Mouse (Mus musculus): ENCODE data around the gene Megf9.

DNA sequence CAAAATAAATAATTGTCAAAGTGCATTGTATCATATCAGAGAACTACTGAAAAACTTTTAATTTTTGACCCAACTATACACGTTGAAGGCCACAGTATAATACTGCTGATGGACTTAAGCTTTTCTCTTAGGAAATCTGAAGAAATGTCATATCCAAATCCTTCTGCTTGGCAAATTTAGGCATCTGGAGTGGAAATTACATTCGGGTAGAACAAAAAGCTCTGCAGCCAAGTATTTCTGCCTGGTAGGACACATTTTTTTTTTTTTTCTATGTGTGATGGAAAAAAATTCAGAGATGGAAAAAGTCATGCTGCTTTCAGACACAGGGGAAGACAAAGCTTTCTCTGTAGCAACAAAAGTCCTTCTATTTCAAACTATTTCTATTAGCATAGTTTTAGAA is 63.4 kb downstream of the Megf9 start:
- TF ChIP-seq POLR2A (IDR thresholded peaks at IDR 0.05; ENCODE audit: borderline replicate concordance, control insufficient read depth, low read depth, low read length) (no peak), CTCF (IDR thresholded peaks at IDR 0.05; ENCODE audit: control insufficient read depth, insufficient read depth, low read length) (no peak)
